Mouse (Mus musculus) small intestine, adult 2 months (tissue): ENCODE data around the gene Dclk2. TPM values are rescaled to one million over a fixed set of nuclear protein-coding genes. Genes with fewer than 3 reads are reported as not detected.

Experiments
- H3K27ac ChIP-seq: fragments of 200-500 bp; 2 replicates; pipeline ENCODE4 v1.5.1; 2012; ENCODE audit warnings: low read depth, low read length, control low read depth, inconsistent platforms; ENCODE audit not compliant: insufficient read depth
- H3K27me3 ChIP-seq: fragments of 200-500 bp; 2 replicates; pipeline ENCODE4 v1.6.1; 2012; ENCODE audit warnings: mild to moderate bottlenecking, moderate library complexity, low read length, inconsistent platforms; ENCODE audit not compliant: control insufficient read depth, insufficient read depth
- H3K36me3 ChIP-seq: fragments of 200-500 bp; 2 replicates; pipeline ENCODE4 v1.6.1; 2012; ENCODE audit warnings: mild to moderate bottlenecking, low read length, control low read depth, inconsistent platforms; ENCODE audit not compliant: control insufficient read depth, insufficient read depth
- H3K4me1 ChIP-seq: fragments of 200-500 bp; 2 replicates; pipeline ENCODE4 v1.6.1; 2012; ENCODE audit warnings: low read length, inconsistent platforms, mixed read lengths; ENCODE audit not compliant: control insufficient read depth, insufficient read depth, insufficient read length
- H3K4me3 ChIP-seq: fragments of 200-500 bp; 2 replicates; pipeline ENCODE4 v1.5.1; 2012; ENCODE audit warnings: low read depth, mild to moderate bottlenecking, control low read depth, inconsistent platforms, low read length, moderate library complexity
- CTCF ChIP-seq: fragments of 200-500 bp; IDR thresholded peaks from 2 replicates; pipeline ENCODE4 v1.5.1; 2012; ENCODE audit warnings: low read depth, mild to moderate bottlenecking, control low read depth, inconsistent platforms, low read length, moderate library complexity, mixed read lengths; ENCODE audit not compliant: insufficient replicate concordance, insufficient read length; ENCODE audit errors: extremely low read depth
- POLR2A ChIP-seq: fragments of 200-500 bp; IDR thresholded peaks from 2 replicates; pipeline ENCODE4 v1.6.1; 2012; ENCODE audit warnings: low read depth, mild to moderate bottlenecking, control low read depth, inconsistent platforms, low read length, moderate library complexity
- WGBS: fragments of 180-500 bp; shearing (Covaris S2); methylation state at CpG from one replicate; pipeline ENCODE4 v1.1.7; 2018; 5-methylcytosine and 5-hydroxymethylcytosine counted together
- polyA plus RNA-seq: library from polyadenylated mRNA; depleted of rRNA; stranded (reverse); fragments of >200 nt; gene quantifications from 2 replicates; pipeline ENCODE4 v1.2.3, GENCODE M21; 2012

Dclk2 gene
- polyA plus RNA-seq, 1 experiment, result 2.4 TPM

- peak overlapping the region; percentile 75 for H3K27ac ChIP-seq
- TF ChIP-seq POLR2A, result no peak
- WGBS, result 70% methylated on average over 9 of the region's 9 CpGs
- peaks cover 3% of the 10 kb centered on the region; the same call in 1 of the 2 replicates for H3K4me1 ChIP-seq
- no peaks in the 10 kb centered on the region for H3K27me3 ChIP-seq
- H3K36me3 ChIP-seq, result no peaks in the 10 kb centered on the region
- H3K4me3 ChIP-seq, result no peak overlapping the region
Observed at GRCm38 (mm10) chr3:86809199-86809598, 111.5 kb downstream of the Dclk2 start.

GRCm38 (mm10) chr3:86807750-86808467 is 112.7 kb downstream of the Dclk2 start:
- Histone ChIP-seq H3K36me3 (no peaks in the 10 kb centered on the region), H3K4me1 (peaks cover 3% of the 10 kb centered on the region; the same call in 1 of the 2 replicates), H3K27ac (no peak overlapping the region), H3K27me3 (no peaks in the 10 kb centered on the region), H3K4me3 (no peak overlapping the region)
- WGBS, result 73% methylated on average over 14 of the region's 14 CpGs
- TF ChIP-seq CTCF, result peak; percentile 47; the same call in 1 of the 2 replicates
- no peak for TF ChIP-seq POLR2A

GRCm38 (mm10) chr3:86806834-86807233 is 113.8 kb downstream of the Dclk2 start:
- H3K27me3 ChIP-seq, result no peaks in the 10 kb centered on the region
- peaks cover 3% of the 10 kb centered on the region; the same call in 1 of the 2 replicates for H3K4me1 ChIP-seq
- TF ChIP-seq CTCF (no peak), POLR2A (no peak)
- H3K4me3 ChIP-seq, result no peak overlapping the region
- 92% methylated on average over 9 of the region's 9 CpGs for WGBS
- H3K36me3 ChIP-seq, result no peaks in the 10 kb centered on the region
- H3K27ac ChIP-seq, result no peak overlapping the region

- WGBS, result 81% methylated on average over 9 of the region's 9 CpGs
- TF ChIP-seq POLR2A, result no peak
- TF ChIP-seq CTCF, result no peak
- Histone ChIP-seq H3K4me1 (peaks cover under 1% of the 10 kb centered on the region; the same call in 1 of the 2 replicates), H3K27ac (no peak overlapping the region), H3K4me3 (no peak overlapping the region), H3K27me3 (no peaks in the 10 kb centered on the region), H3K36me3 (no peaks in the 10 kb centered on the region)
Observed at GRCm38 (mm10) chr3:86804265-86804664, 116.4 kb downstream of the Dclk2 start.

- Histone ChIP-seq H3K27me3 (no peaks in the 10 kb centered on the region), H3K4me1 (no peaks in the 10 kb centered on the region), H3K4me3 (no peak overlapping the region), H3K36me3 (no peaks in the 10 kb centered on the region), H3K27ac (no peak overlapping the region)
- WGBS, result 38% methylated on average over 8 of the region's 8 CpGs
- TF ChIP-seq CTCF (no peak), POLR2A (no peak)
Observed at GRCm38 (mm10) chr3:86802825-86803224, 117.8 kb downstream of the Dclk2 start.

GRCm38 (mm10) chr3:86800841-86801240 is 119.8 kb downstream of the Dclk2 start:
- H3K27me3 ChIP-seq, result no peaks in the 10 kb centered on the region
- no peaks in the 10 kb centered on the region for H3K4me1 ChIP-seq
- H3K27ac ChIP-seq, result no peak overlapping the region
- H3K36me3 ChIP-seq, result no peaks in the 10 kb centered on the region
- H3K4me3 ChIP-seq, result no peak overlapping the region
- WGBS, result 80% methylated on average over 8 of the region's 8 CpGs
- no peak for TF ChIP-seq CTCF
- no peak for TF ChIP-seq POLR2A

- WGBS, result 84% methylated on average over 9 of the region's 9 CpGs
- H3K4me1 ChIP-seq, result no peaks in the 10 kb centered on the region
- no peaks in the 10 kb centered on the region for H3K36me3 ChIP-seq
- no peaks in the 10 kb centered on the region for H3K27me3 ChIP-seq
- no peak overlapping the region for H3K4me3 ChIP-seq
- no peak for TF ChIP-seq POLR2A
- TF ChIP-seq CTCF, result no peak
- H3K27ac ChIP-seq, result no peak overlapping the region
Observed at GRCm38 (mm10) chr3:86799041-86799440, 121.6 kb downstream of the Dclk2 start.
